Mouse (Mus musculus) bone marrow macrophage, adult 2 months (primary cell): ENCODE data around the gene Cerk. TPM values are rescaled to one million over a fixed set of nuclear protein-coding genes. Genes with fewer than 3 reads are reported as not detected.

ENCODE experiments used
- H3K27ac ChIP-seq: 2 replicates; pipeline ENCODE4 v1.5.1; 2012; ENCODE audit warnings: low read depth, low read length; ENCODE audit not compliant: insufficient read depth
- H3K4me1 ChIP-seq: 2 replicates; pipeline ENCODE4 v1.6.1; 2012; ENCODE audit warnings: low read length; ENCODE audit not compliant: control insufficient read depth, insufficient read depth
- H3K4me3 ChIP-seq: 2 replicates; pipeline ENCODE4 v1.5.1; 2012; ENCODE audit warnings: mild to moderate bottlenecking, low read length, moderate library complexity; ENCODE audit not compliant: insufficient read depth
- CTCF ChIP-seq: IDR thresholded peaks from 2 replicates; pipeline ENCODE4 v1.5.1; 2012; ENCODE audit warnings: low read depth, mild to moderate bottlenecking, low read length, moderate library complexity
- POLR2A ChIP-seq: IDR thresholded peaks from 2 replicates; pipeline ENCODE4 v1.6.1; 2012; ENCODE audit warnings: mild to moderate bottlenecking, low read depth, low read length, borderline replicate concordance
- polyA plus RNA-seq: library from polyadenylated mRNA; stranded (reverse); fragments of >200 nt; gene quantifications from 2 replicates; pipeline ENCODE4 v1.2.4, GENCODE M21; 2012; ENCODE audit not compliant: missing spikeins, insufficient read depth, insufficient read length

Cerk gene
- polyA plus RNA-seq, 1 experiment: 111 TPM

- no peak for TF ChIP-seq POLR2A
- no peak for TF ChIP-seq CTCF
- Histone ChIP-seq H3K4me3 (no peak overlapping the region), H3K27ac (no peak overlapping the region), H3K4me1 (peaks cover 73% of the 10 kb centered on the region)
Measured at GRCm38 (mm10) chr15:86176771-86177702, 8.9 kb downstream of the Cerk start.

GRCm38 (mm10) chr15:86176166-86176565 lies 9.8 kb downstream of the Cerk start:
- H3K4me3 ChIP-seq: no peak overlapping the region
- no peak overlapping the region for H3K27ac ChIP-seq
- TF ChIP-seq CTCF: no peak
- no peak for TF ChIP-seq POLR2A
- H3K4me1 ChIP-seq: peaks cover 74% of the 10 kb centered on the region

GRCm38 (mm10) chr15:86175253-86176050 lies 10.5 kb downstream of the Cerk start:
- TF ChIP-seq CTCF (no peak), POLR2A (no peak)
- no peak overlapping the region for H3K27ac ChIP-seq
- H3K4me3 ChIP-seq: no peak overlapping the region
- peaks cover 76% of the 10 kb centered on the region for H3K4me1 ChIP-seq

GRCm38 (mm10) chr15:86173136-86173985 lies 12.6 kb downstream of the Cerk start:
- TF ChIP-seq POLR2A: no peak
- peak overlapping the region; percentile 100 for H3K27ac ChIP-seq
- H3K4me1 ChIP-seq: peaks cover 78% of the 10 kb centered on the region
- H3K4me3 ChIP-seq: no peak overlapping the region

GRCm38 (mm10) chr15:86172526-86172925 lies 13.4 kb downstream of the Cerk start:
- H3K27ac ChIP-seq: peak overlapping the region; percentile 100; the same call in 1 of the 2 replicates
- TF ChIP-seq POLR2A: no peak
- TF ChIP-seq CTCF: no peak
- peaks cover 80% of the 10 kb centered on the region for H3K4me1 ChIP-seq
- no peak overlapping the region for H3K4me3 ChIP-seq

- Histone ChIP-seq H3K4me1 (peaks cover 84% of the 10 kb centered on the region), H3K4me3 (no peak overlapping the region), H3K27ac (peak overlapping the region; percentile 100)
- no peak for TF ChIP-seq POLR2A
- TF ChIP-seq CTCF: no peak
Measured at GRCm38 (mm10) chr15:86172124-86172523, 13.8 kb downstream of the Cerk start.

- Histone ChIP-seq H3K4me1 (peaks cover 85% of the 10 kb centered on the region), H3K27ac (peak overlapping the region; percentile 100), H3K4me3 (no peak overlapping the region)
- no peak for TF ChIP-seq POLR2A
- TF ChIP-seq CTCF: no peak
Measured at GRCm38 (mm10) chr15:86171316-86171715, 14.6 kb downstream of the Cerk start.

GRCm38 (mm10) chr15:86169817-86170110 lies 16.2 kb downstream of the Cerk start:
- H3K4me3 ChIP-seq: peak overlapping the region; percentile 37; the same call in 1 of the 2 replicates
- TF ChIP-seq CTCF (no peak), POLR2A (no peak)
- H3K4me1 ChIP-seq: peaks cover 77% of the 10 kb centered on the region
- peak overlapping the region; percentile 100 for H3K27ac ChIP-seq
